Mouse (Mus musculus): ENCODE data around the gene Pex14. TPM values are rescaled to one million over a fixed set of nuclear protein-coding genes. Genes with fewer than 3 reads are reported as not detected.

Gene Pex14
- polyA plus RNA-seq, 1 experiment from 2014 or later, result 36.0 TPM

DNA sequence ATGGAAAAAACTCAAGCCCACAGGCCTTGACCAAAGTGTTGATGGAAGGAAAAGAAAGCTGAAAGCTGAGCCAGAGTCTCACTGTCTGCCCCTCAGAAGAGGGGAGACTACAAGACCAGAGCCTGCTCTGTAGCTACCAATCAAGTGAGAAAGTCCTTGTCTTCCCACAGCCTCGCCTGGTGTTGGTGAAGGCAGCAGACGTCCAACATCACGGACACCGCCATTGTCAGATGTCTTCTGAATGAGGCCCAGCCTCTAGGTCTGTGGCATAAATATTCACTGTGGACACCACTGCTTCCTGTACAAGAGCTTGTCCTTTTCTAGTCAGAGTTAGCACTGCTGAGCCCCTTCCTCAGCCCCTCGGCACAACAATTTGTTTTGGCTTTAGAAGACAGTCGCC, 80.2 kb downstream of the Pex14 start:
- ATAC-seq (replicated peaks; ENCODE audit: insufficient number of reproducible peaks, insufficient read depth, low FRiP score, low read depth), result no peak
- 57% methylated on average over 6 of the region's 6 CpGs for WGBS
- Histone ChIP-seq H3K4me1 (replicated peaks) (peaks cover 3% of the 10 kb centered on the region; the same call in 1 of the 2 replicates), H3K4me3 (no peak overlapping the region), H3K27me3 (no peaks in the 10 kb centered on the region), H3K36me3 (no peaks in the 10 kb centered on the region), H3K27ac (no peak overlapping the region), H3K4me2 (no peak overlapping the region), H3K9ac (no peak overlapping the region), H3K9me3 (replicated peaks) (no peaks in the 10 kb centered on the region)

DNA sequence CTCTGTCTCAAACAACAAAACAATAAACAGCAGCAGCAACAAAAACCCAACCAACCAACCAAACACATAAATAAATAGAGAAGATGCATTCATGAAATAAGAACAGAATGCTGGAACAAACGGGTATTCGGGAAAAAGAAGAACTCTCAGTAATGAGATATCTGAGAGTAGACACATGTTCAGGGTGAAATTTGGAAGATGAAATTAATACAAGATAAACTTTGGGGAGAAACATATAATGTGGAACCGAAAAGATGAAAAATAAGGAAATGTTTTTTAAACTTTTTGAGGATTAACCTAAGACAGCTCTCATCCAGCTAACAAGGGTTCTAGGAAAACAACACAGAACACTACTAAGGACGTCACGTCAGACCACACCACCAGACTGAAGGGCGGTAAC, 92.9 kb downstream of the Pex14 start:
- Histone ChIP-seq H3K4me3 (no peak overlapping the region), H3K36me3 (no peaks in the 10 kb centered on the region), H3K27me3 (no peaks in the 10 kb centered on the region), H3K27ac (no peak overlapping the region), H3K4me1 (replicated peaks) (peaks cover 3% of the 10 kb centered on the region), H3K9me3 (replicated peaks) (no peaks in the 10 kb centered on the region), H3K9ac (no peak overlapping the region), H3K4me2 (no peak overlapping the region)
- 82% methylated on average over 6 of the region's 6 CpGs for WGBS
- ATAC-seq (replicated peaks; ENCODE audit: insufficient number of reproducible peaks, insufficient read depth, low FRiP score, low read depth), result no peak

DNA sequence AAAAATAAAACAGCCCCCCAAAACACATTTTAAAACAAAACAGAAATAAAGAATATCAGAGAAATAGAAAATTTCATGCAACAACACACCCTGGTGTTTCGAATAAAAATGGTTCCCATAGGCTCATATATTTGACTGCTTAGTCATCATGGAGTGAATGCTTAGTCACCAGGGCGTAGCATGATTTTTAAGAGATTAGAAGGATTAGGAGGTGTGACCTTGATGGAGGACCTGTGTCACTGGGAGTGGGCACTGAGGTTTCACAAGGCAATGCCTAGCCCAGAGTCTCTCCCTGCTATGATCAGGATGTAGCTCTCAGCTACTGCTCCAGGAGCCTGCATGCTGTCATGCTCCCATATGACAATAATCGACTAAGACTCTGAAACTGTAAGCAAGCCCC, 93.6 kb downstream of the Pex14 start:
- H3K4me3 ChIP-seq, result no peak overlapping the region
- no peak overlapping the region for H3K9ac ChIP-seq
- no peak overlapping the region for H3K4me2 ChIP-seq
- peaks cover 3% of the 10 kb centered on the region for H3K4me1 ChIP-seq (replicated peaks)
- no peak for ATAC-seq (replicated peaks; ENCODE audit: insufficient number of reproducible peaks, insufficient read depth, low FRiP score, low read depth)
- no peaks in the 10 kb centered on the region; the same call in 1 of the 2 replicates for H3K36me3 ChIP-seq
- 92% methylated on average over 3 of the region's 3 CpGs for WGBS
- H3K27ac ChIP-seq, result no peak overlapping the region
- H3K9me3 ChIP-seq (replicated peaks), result no peaks in the 10 kb centered on the region
- H3K27me3 ChIP-seq, result no peaks in the 10 kb centered on the region

DNA sequence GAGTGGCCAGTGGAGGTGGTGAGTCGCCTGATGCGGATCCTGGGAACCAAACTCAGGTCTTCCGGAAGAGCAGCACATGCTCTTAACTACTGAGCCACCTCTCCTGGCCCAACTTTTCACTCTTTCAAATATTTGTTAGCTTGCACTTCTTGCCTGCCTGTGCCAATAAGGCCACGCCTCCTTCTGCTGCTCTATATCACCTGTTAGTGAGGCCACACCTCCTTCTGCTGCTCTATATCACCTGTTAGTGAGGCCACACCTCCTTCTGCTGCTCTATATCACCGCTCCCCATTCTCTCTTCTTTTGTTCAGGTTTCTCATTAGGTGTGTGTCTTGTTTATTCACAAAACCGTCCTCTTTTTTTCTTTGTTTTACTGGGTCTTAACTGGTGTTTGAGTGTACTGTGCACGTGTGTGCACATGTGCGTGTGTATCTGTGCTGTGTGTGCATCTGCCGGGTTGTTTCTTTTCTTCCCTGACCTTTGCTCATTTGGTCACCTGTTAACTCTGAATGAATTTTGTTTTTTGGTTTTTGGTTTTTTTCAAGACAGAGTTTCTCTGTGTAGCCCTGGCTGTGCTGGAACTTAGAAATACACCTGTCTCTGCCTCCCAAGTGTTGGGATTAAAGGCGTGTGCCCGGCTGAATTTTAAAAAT, 97.1 kb downstream of the Pex14 start:
- H3K4me3 ChIP-seq, result no peak overlapping the region

DNA sequence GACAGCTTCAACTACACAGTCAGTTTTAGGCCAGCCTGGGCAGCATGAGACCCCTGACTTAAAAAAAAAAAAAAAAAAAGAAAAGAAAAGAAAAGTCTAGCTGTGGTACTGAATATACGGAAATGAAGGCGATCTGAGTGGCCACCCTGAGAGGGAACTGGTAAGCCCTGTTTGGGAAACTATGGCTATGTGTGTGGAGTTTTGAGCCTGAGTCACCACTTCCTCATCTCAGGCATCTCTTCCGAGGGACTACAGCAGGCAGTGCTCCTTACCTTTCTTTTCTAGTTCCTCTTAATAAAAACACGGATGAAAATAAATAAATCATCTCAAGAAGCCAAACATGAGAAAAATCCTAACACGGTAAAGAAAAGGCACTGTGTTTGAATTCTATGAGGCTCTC, 98.2 kb downstream of the Pex14 start:
- Histone ChIP-seq H3K36me3 (no peaks in the 10 kb centered on the region; the same call in 1 of the 2 replicates), H3K9me3 (replicated peaks) (no peaks in the 10 kb centered on the region), H3K4me3 (no peak overlapping the region), H3K4me1 (replicated peaks) (no peaks in the 10 kb centered on the region), H3K4me2 (no peak overlapping the region), H3K9ac (no peak overlapping the region), H3K27me3 (no peaks in the 10 kb centered on the region), H3K27ac (no peak overlapping the region)
- no peak for ATAC-seq (replicated peaks; ENCODE audit: insufficient number of reproducible peaks, insufficient read depth, low FRiP score, low read depth)
- 89% methylated on average over 5 of the region's 5 CpGs for WGBS

More for the DNA sequence above, 97.1 kb downstream of the Pex14 start:
- Histone ChIP-seq H3K9me3 (replicated peaks) (no peaks in the 10 kb centered on the region), H3K9ac (no peak overlapping the region), H3K27ac (no peak overlapping the region), H3K36me3 (no peaks in the 10 kb centered on the region; the same call in 1 of the 2 replicates), H3K4me1 (replicated peaks) (no peaks in the 10 kb centered on the region), H3K27me3 (no peaks in the 10 kb centered on the region), H3K4me2 (no peak overlapping the region)
- no peak for ATAC-seq (replicated peaks; ENCODE audit: insufficient number of reproducible peaks, insufficient read depth, low FRiP score, low read depth)
- WGBS, result 92% methylated on average over 11 of the region's 11 CpGs

DNA sequence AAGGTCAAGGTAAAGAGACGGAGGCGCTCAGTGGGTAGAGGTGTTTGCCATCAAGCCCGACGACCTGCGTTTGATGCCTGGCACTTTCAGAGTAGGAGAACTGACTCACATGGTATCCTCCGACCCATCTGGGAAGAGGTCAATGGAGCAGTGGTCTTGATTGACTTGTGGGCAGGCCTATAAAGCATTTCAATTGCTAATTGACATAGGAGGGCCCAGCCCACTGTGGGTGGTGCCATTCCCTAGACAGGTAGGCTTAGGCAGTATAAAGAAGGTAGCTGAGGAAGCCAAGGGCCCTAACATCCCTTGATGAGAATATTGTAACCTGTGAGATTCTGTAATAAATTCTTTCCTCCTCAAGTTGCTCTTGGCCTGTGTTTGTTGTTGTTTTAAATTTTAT, 98.9 kb downstream of the Pex14 start:
- Histone ChIP-seq H3K4me2 (no peak overlapping the region), H3K27me3 (no peaks in the 10 kb centered on the region), H3K27ac (no peak overlapping the region), H3K9me3 (replicated peaks) (no peaks in the 10 kb centered on the region), H3K36me3 (no peaks in the 10 kb centered on the region; the same call in 1 of the 2 replicates), H3K4me3 (no peak overlapping the region), H3K4me1 (replicated peaks) (no peaks in the 10 kb centered on the region), H3K9ac (no peak overlapping the region)
- WGBS, result 91% methylated on average over 6 of the region's 6 CpGs
- ATAC-seq (replicated peaks; ENCODE audit: insufficient number of reproducible peaks, insufficient read depth, low FRiP score, low read depth), result no peak

DNA sequence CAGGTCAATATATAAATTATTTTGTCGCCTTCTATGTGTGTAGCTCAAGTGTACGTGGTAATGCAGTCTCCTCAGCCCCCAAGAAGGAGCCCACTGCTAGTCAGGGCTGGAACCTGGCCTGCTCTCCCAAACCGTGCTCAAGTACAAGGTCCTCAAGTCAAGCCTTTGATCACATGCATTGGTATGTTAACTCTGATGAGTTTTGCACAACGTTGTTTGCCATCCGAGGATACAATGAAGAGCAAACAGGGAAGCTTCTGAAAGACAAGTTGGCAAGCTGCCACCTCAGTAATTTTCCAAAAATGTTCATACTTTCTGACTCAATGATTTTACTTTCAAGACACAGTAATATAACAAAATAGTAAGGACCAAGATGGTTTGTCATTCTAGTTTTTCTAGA, 105.7 kb downstream of the Pex14 start:
- Histone ChIP-seq H3K27me3 (no peaks in the 10 kb centered on the region), H3K27ac (no peak overlapping the region), H3K4me2 (no peak overlapping the region), H3K36me3 (no peaks in the 10 kb centered on the region), H3K9me3 (replicated peaks) (no peaks in the 10 kb centered on the region), H3K9ac (no peak overlapping the region), H3K4me1 (replicated peaks) (no peaks in the 10 kb centered on the region), H3K4me3 (no peak overlapping the region)
- no peak for ATAC-seq (replicated peaks; ENCODE audit: insufficient number of reproducible peaks, insufficient read depth, low FRiP score, low read depth)
- WGBS, result 73% methylated on average over 5 of the region's 5 CpGs

DNA sequence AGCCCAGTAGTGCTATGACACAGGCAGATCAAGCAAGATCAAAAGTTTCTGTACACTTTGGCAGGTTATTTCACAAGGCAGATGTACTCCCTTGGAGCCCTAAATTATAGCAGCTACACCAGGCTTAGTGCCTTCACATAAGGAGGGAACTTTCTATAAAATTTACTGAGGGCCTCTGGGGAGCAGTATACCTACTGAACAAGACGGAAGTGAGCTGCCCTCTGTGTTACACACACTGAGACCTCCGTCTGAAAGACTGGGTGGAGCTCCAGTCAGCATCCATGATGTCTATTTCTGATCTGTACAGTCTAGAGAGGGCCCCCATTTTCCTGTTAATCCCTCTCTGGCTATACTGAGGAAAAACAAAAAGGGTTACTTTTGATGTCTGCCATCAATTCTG, 109.6 kb downstream of the Pex14 start:
- H3K36me3 ChIP-seq, result no peaks in the 10 kb centered on the region
- H3K4me1 ChIP-seq (replicated peaks), result peaks cover 32% of the 10 kb centered on the region
- no peak overlapping the region for H3K27ac ChIP-seq
- no peaks in the 10 kb centered on the region for H3K9me3 ChIP-seq (replicated peaks)
- no peaks in the 10 kb centered on the region for H3K27me3 ChIP-seq
- no peak overlapping the region for H3K4me2 ChIP-seq
- H3K4me3 ChIP-seq, result no peak overlapping the region
- no peak for ATAC-seq (replicated peaks; ENCODE audit: insufficient number of reproducible peaks, insufficient read depth, low FRiP score, low read depth)
- WGBS, result 42% methylated on average over 2 of the region's 2 CpGs
- H3K9ac ChIP-seq, result no peak overlapping the region

DNA sequence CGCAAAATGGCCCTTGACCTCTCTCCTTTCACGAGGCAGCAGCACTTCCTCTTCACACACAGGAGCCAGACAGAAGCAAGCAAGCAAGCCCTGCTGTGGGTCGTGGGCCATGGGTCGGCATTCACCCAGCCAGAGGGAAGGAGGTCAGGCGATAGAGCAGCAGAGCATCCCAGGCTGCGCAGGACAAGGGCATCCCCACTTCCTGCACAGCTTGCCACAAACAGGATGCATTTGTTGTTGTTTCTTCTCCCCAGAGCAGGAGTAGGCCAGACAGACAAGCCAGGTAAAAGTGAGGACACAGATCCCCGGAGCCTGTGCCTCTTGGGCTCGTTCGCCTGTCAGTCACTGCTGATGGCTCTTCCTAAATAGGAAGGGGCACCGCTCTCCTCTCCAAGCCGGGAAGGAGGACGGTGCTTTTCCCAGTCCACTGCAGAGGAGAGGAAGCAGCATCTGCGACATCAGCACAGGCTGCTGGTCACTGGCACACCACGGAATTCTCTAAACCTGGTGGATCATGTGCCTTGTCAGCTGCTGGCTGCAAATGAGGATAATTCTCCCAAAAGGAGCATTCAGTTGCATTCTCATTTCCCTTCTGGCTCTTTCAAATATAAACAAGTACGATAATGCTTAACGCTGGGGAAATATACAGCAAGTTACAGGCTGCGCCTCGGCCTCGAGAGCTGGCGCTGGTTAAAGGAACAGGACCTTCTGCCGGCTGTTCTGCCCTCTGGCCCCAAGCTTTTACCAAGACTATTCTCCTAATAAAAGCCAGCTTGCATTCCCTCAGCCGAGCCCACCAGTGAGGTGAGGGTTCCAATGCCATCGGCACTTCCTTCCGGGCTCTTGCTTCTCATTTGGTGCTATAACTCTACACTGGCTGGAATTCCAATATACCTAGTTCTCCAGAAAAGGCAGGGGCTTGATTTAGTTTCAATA, 113.9 kb downstream of the Pex14 start:
- no peak overlapping the region for H3K27ac ChIP-seq
- H3K4me2 ChIP-seq, result no peak overlapping the region
- H3K4me3 ChIP-seq, result no peak overlapping the region
- H3K4me1 ChIP-seq (replicated peaks), result peaks cover 46% of the 10 kb centered on the region
- no peaks in the 10 kb centered on the region for H3K27me3 ChIP-seq
- no peak for ATAC-seq (replicated peaks; ENCODE audit: insufficient number of reproducible peaks, insufficient read depth, low FRiP score, low read depth)
- no peak overlapping the region for H3K9ac ChIP-seq
- WGBS, result 55% methylated on average over 24 of the region's 24 CpGs
- 0 out of 2 replicates have a peak, but pooled peaks cover 5% of the 10 kb centered on the region for H3K36me3 ChIP-seq
- no peaks in the 10 kb centered on the region for H3K9me3 ChIP-seq (replicated peaks)

DNA sequence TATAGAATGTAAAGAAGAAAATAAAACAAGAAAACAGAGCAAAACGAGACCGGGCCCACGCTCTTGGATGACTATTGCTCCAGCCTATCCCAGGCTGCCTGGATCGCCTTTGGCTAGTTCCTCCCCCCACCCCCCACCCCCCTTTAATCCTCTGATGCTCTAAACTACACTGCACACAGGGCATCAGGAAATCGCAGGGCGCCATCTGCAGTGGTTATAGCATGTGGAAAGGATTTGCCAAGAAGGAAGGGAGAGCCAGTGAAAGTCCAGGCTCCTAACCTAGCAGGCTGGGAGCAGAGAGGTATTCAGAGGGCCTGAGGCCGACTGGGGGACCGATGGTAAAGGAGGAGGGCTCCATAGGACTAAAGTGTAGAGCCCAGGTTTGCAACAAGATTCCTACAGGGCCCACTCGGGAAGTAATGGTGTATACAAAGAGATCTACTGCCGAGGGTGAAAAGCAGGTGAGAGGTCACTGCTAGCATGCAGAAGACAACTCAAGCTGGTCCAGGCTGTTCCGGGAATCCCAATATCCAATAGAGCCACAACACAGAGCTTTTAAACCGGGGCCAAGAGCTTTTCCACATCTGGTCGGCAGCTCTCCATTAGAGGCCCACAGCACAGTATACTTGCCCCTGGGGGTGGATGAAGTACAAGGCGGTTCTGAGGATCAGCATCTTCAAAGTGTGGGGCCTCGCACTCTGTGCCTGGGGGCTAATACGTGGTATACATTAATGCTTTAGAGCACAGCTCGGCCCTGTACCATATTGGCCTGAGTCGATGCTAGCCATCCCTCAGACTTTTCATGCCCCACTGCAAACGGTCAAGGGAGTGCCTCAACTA, 114.8 kb downstream of the Pex14 start:
- no peak overlapping the region for H3K4me2 ChIP-seq
- WGBS, result 78% methylated on average over 19 of the region's 19 CpGs
- no peak for ATAC-seq (replicated peaks; ENCODE audit: insufficient number of reproducible peaks, insufficient read depth, low FRiP score, low read depth)
- H3K27me3 ChIP-seq, result no peaks in the 10 kb centered on the region
- H3K36me3 ChIP-seq, result 0 out of 2 replicates have a peak, but pooled peaks cover 5% of the 10 kb centered on the region
- H3K4me3 ChIP-seq, result no peak overlapping the region
- no peaks in the 10 kb centered on the region for H3K9me3 ChIP-seq (replicated peaks)
- no peak overlapping the region for H3K9ac ChIP-seq
- H3K27ac ChIP-seq, result no peak overlapping the region
- peaks cover 54% of the 10 kb centered on the region for H3K4me1 ChIP-seq (replicated peaks)

DNA sequence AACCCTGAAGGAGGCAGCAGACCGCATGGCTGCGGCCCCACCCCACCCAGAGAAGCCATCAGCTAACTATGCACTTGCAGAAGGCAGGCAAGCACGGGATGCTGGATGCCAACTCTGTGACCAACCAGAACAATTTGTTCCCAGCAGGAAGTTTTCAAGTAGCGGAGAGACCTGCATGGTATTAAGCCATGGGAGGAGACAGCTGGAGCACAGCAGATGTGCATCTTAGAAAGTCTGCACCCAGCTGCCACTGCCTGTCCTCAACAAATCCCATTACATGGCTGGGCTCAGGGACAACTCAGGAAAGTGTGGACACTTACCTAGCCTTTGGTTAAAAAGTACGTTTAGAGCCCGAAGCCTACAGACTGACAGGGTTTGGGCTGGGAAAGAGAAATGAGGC, 117.4 kb downstream of the Pex14 start:
- H3K9me3 ChIP-seq (replicated peaks), result no peaks in the 10 kb centered on the region
- H3K9ac ChIP-seq, result no peak overlapping the region
- WGBS, result 70% methylated on average over 6 of the region's 6 CpGs
- no peak overlapping the region for H3K4me2 ChIP-seq
- H3K4me3 ChIP-seq, result no peak overlapping the region
- no peak overlapping the region for H3K27ac ChIP-seq
- H3K36me3 ChIP-seq, result 0 out of 2 replicates have a peak, but pooled peaks cover 5% of the 10 kb centered on the region
- ATAC-seq (replicated peaks; ENCODE audit: insufficient number of reproducible peaks, insufficient read depth, low FRiP score, low read depth), result no peak
- no peaks in the 10 kb centered on the region for H3K27me3 ChIP-seq
- peaks cover 61% of the 10 kb centered on the region for H3K4me1 ChIP-seq (replicated peaks)
